Mouse (Mus musculus): ENCODE results near the gene Gprasp2. TPM values are rescaled to one million over a fixed set of nuclear protein-coding genes. Genes with fewer than 3 reads are reported as not detected.
A peak's percentile ranks its signal among the peaks of the same experiment; 100 is the strongest.
"Not testable (repeated sequence)": the region's sequence is repeated elsewhere in the genome, so short reads cannot be mapped to it uniquely, and the experiment has no call there.

Gene Gprasp2
- total RNA-seq, 2 experiments from 2014 or later: 176 to 226 TPM

- H3K27ac ChIP-seq: peak overlapping the region; percentile 89
- peak overlapping the region; percentile 57 for H3K4me3 ChIP-seq
- intact Hi-C loops (cut with DNase I): loop anchor here (1.0 kb wide), 1 partner anchor 37 kb away; no protein-coding TSS in a partner anchor
- DNase-seq (ENCODE audit: extremely low spot score in 1 of 2, low spot score in 2 of 2): peak; percentile 34 to 50
- peak; percentile 51 for TF ChIP-seq CTCF (IDR thresholded peaks at IDR 0.05)
Measured at GRCm38 (mm10) chrX:135839397-135840391, 860 bp downstream of the Gprasp2 start.

- intact Hi-C loops (cut with DNase I); H3K4me3 ChIP-seq; H3K27ac ChIP-seq; DNase-seq (ENCODE audit: extremely low spot score in 1 of 2, low spot score in 2 of 2): not testable (repeated sequence)
Measured at GRCm38 (mm10) chrX:135866806-135867205, 28.0 kb downstream of the Gprasp2 start.

- TF ChIP-seq CTCF (IDR thresholded peaks at IDR 0.05): no peak
- no peak for DNase-seq (ENCODE audit: extremely low spot score in 1 of 2, low spot score in 2 of 2)
- intact Hi-C loops (cut with DNase I): no loop called here
- H3K4me3 ChIP-seq: no peak overlapping the region
- H3K27ac ChIP-seq: no peak overlapping the region
Measured at GRCm38 (mm10) chrX:135876679-135877078, 37.8 kb downstream of the Gprasp2 start.

GRCm38 (mm10) chrX:135879626-135880025, 40.8 kb downstream of the Gprasp2 start:
- intact Hi-C loops (cut with DNase I): no loop called here
- no peak for TF ChIP-seq CTCF (IDR thresholded peaks at IDR 0.05)
- no peak for DNase-seq (ENCODE audit: extremely low spot score in 1 of 2, low spot score in 2 of 2)
- Histone ChIP-seq H3K4me3 (no peak overlapping the region), H3K27ac (no peak overlapping the region)

GRCm38 (mm10) chrX:135885411-135886233, 46.8 kb downstream of the Gprasp2 start:
- Histone ChIP-seq H3K4me3 (peak overlapping the region; percentile 72), H3K27ac (peak overlapping the region; percentile 85)
- peak; percentile 74 to 78 for DNase-seq (ENCODE audit: extremely low spot score in 1 of 2, low spot score in 2 of 2)
- no peak; the same call in 1 of the 2 replicates for TF ChIP-seq CTCF (IDR thresholded peaks at IDR 0.05)
- intact Hi-C loops (cut with DNase I): loop anchor here (5.0 kb wide), 2 partner anchors 42 to 77 kb away; no protein-coding TSS in a partner anchor

- intact Hi-C loops (cut with DNase I): loop anchor here (5.0 kb wide), 2 partner anchors 41 to 76 kb away; no protein-coding TSS in a partner anchor
- H3K4me3 ChIP-seq: peak overlapping the region; percentile 72
- TF ChIP-seq CTCF (IDR thresholded peaks at IDR 0.05): no peak
- peak in 1 of 2 experiments; percentile 34 for DNase-seq (ENCODE audit: extremely low spot score in 1 of 2, low spot score in 2 of 2)
- peak overlapping the region; percentile 85 for H3K27ac ChIP-seq
Measured at GRCm38 (mm10) chrX:135886234-135886585, 47.4 kb downstream of the Gprasp2 start.

Other genes with a start within 250 kb of the Gprasp2 start
- 1 to 10 TPM; 5.8 to 6.2 TPM for gene Nxf7, start 240.3 kb upstream of the Gprasp2 start, total RNA-seq (2021)
- not detected for gene Prame, start 211.3 kb upstream of the Gprasp2 start, total RNA-seq (2021)
- not detected for gene Tcp11x2, start 145.2 kb upstream of the Gprasp2 start, total RNA-seq (2021)
- gene Tmsb15a, start 113.8 kb upstream of the Gprasp2 start, total RNA-seq (2021): not detected
- 10 to 100 TPM; 33.3 to 33.7 TPM for gene Armcx5, start 96.3 kb upstream of the Gprasp2 start, total RNA-seq (2021)
- gene Gprasp1, start 96.3 kb upstream of the Gprasp2 start, total RNA-seq (2021): 100 to 1,000 TPM; 344 to 376 TPM
- 10 to 100 TPM; 68.8 to 69.9 TPM for gene Bhlhb9, start 41.4 kb upstream of the Gprasp2 start, total RNA-seq (2021)
- 10 to 100 TPM; 59.2 to 73.2 TPM for gene Arxes2, start 154.8 kb downstream of the Gprasp2 start, total RNA-seq (2021)
- gene Arxes1, start 194.3 kb downstream of the Gprasp2 start, total RNA-seq (2021): 10 to 100 TPM; 29.3 to 31.6 TPM
- 100 to 1,000 TPM; 346 to 347 TPM for gene Bex2, start 229.2 kb downstream of the Gprasp2 start, total RNA-seq (2021)
- gene Nxf3, start 246.2 kb downstream of the Gprasp2 start, total RNA-seq (2021): not detected